Mouse (Mus musculus): ENCODE data around the gene Alpl.

The Alpl gene

DNA sequence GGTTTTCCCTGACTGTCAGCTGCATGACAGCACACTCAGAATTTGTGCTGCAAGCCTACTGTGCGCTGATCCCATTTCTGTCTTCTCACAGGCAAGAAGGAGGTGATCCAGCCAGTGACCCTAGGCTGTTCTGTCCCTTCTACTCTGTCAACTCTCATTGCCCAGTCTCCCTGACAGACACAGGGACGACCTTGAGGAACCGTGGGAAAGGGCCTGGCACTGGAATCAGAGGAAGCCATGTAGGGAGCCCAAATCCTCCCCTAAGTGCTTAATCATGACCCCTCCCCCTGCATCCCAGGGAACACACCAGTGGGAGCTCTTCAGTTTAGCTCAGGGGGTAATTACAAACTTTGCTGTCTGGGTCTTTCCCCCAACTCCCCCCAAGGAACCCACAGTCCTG is 58.4 kb downstream of the Alpl start:
- no peak for DNase-seq (ENCODE audit: low read depth, low spot score)

- peak; percentile 54 for DNase-seq (ENCODE audit: low read depth, low spot score)
These were observed 59.9 kb downstream of the Alpl start for GRCm38 (mm10) chr4:137736220-137736701.

- peak; percentile 57 for DNase-seq (ENCODE audit: low read depth, low spot score)
These were observed 62.7 kb downstream of the Alpl start for GRCm38 (mm10) chr4:137733459-137733858.

- no peak for DNase-seq (ENCODE audit: low read depth, low spot score)
These were observed 63.2 kb downstream of the Alpl start for GRCm38 (mm10) chr4:137732962-137733361.

DNA sequence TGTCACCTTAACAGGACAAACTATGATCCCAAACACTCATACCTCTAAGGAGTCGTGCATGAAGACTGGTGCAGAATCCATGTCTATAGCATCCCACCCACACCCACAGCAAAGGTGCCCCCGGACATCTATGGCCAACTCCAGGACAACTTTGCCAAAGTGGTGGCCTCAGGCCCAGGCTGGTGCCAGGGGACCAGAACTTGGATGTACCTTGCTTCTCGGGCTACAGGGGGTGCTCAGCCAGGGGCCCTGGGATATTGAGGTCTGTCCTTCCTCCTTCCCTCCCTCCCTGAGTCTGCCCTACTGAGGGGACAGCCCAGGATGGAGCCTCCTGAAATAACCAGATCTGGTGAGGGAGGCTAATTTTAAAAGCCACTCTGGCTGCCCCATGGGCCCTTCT is 63.8 kb downstream of the Alpl start:
- DNase-seq (ENCODE audit: low read depth, low spot score) = no peak

GRCm38 (mm10) chr4:137731891-137732290 is 64.3 kb downstream of the Alpl start:
- DNase-seq (ENCODE audit: low read depth, low spot score) = no peak

DNA sequence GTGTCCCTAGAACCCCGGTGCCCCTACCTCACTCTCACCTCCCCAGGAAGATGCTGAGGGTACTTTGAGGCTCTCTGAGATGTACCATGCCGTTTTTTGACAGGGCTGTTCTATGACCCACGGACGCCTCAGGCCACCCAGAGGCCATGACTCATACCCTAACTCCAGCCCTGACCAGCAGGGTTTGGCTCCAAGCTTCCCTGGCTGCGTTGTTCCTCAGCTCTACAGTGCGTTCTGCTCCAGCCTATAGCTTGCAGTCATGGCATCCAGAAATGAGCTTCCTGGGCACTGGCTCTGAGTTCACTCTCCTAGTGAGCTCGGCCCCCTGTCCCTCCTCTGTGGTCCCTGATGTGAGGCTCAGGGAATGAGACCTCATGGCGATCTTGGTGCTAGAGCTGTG is 65.4 kb downstream of the Alpl start:
- DNase-seq (ENCODE audit: low read depth, low spot score) = no peak

GRCm38 (mm10) chr4:137730134-137730533 is 66.0 kb downstream of the Alpl start:
- DNase-seq (ENCODE audit: low read depth, low spot score) = peak; percentile 90

DNA sequence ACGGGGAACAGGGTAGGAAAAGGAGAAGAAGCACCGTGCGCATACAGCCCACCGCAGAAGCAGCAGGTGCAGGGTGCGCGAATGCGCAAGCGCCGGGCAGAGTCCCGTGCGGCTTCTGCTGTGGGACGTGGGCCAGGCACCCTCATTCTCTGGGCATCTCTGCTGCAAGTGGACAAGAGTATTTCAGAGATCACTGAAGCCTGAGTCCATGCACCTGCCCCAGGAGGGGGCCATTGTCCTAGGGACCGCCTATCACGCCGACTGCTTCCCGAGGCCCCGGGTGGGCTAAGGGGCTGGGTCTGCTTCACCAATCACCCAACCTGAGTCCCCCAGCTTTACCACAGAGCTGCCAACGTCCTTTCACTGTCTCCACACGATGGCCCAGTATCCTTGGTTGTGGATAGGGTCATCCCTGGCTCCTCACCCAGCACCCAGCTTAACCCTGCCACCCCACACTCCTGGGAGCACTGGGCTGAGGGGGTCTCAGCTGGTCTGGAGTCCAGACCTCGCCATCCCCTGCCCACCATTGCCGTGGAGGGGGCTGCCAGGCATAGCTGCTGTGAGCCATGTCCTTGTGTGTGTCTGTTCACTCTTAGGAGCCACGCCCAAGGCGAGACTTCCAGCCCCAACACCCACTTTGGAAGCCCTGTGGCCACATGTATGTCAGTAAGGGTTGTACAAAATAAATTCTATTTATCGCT is 66.9 kb downstream of the Alpl start:
- no peak for DNase-seq (ENCODE audit: low read depth, low spot score)

DNA sequence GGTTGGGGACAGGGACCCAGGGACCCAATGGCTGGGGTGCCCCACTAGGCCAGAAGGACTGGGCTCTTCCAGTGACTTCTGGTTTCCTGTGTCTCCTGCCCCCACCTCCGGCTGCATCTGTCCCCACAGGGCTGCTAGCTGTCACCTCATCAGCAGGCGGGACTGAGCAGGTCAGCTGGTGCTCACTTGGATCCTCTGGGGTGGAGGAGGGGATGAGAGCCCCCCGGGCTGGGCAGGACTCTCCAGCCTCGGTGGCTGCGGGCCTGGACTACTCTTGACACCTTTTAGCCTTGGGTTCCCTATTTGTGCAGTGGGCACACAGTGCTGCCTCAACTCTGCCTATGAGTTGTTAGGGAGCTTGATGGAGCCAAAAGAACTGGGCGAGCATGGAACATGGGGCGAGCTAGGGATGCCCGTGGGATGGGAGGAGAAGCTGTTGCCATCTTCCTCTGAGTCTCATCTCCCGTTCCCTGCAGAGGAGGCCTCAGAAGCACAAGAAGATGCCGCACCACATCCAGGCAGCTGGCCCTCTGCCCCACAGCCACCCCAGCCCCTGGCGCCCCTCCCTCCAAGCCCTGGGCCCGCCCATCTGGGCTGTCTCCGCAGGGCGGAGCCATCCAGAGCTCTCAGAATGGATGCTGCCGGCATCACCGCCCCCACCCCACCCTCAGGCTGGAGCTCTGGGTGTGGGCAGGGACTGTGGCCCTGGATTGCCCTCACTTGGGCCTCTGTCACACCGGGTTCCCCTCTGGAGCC is 67.6 kb downstream of the Alpl start:
- peak; percentile 89 for DNase-seq (ENCODE audit: low read depth, low spot score)

- DNase-seq (ENCODE audit: low read depth, low spot score) = peak; percentile 79
These were observed 68.5 kb downstream of the Alpl start for GRCm38 (mm10) chr4:137727506-137728187.

- DNase-seq (ENCODE audit: low read depth, low spot score) = no peak
These were observed 69.3 kb downstream of the Alpl start for GRCm38 (mm10) chr4:137726739-137727505.

DNA sequence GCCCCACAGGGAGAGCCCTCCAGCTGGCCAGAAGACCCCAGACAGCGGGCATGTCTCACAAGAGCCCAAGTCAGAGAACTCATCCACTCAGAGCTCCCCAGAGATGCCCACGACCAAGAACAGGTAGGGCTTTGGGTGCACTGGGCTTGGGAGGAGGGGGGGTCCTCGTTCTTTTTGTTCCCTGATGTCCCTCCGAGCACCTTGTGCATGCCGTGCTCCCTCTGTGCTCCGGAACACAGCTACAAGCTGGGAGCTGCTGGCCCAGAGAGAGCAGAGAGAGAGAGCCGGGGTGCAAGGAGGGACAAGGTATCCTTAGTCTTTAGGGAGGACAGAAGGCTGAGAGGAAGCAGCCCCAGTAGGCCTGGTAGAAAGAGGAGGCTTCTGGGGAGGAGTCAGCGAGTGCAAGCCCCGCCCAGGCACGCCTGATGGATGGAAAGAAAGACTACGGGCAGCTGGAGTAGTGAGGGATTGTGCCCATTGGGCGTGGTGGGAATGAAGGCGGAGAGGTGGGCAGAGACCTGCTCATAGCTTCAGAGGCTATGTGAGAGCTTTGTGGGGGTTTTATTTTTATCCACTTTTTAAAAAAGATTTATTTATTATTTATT is 70.5 kb downstream of the Alpl start:
- peak; percentile 57 for DNase-seq (ENCODE audit: low read depth, low spot score)

DNA sequence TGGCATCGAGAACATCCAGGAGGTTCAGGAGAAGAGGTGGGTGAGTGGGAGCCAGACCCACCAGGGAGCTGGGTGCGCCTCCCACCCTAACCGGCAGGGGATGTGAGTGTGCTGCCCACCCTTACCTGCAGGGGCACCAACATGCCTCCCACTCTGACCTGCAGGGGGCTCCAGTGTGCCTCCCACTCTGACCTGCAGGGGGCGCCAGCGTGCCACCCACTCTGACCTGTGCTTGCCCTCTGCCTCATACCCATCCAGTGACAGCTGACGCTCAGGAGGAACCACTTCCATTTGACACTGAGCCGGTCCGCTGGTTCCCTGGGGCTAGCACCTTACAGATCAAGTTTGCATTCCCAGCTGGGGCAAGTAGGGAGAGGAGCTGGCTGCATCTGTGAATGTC is 71.4 kb downstream of the Alpl start:
- peak; percentile 91 for DNase-seq (ENCODE audit: low read depth, low spot score)

GRCm38 (mm10) chr4:137724212-137724611 is 72.0 kb downstream of the Alpl start:
- no peak for DNase-seq (ENCODE audit: low read depth, low spot score)

- no peak for DNase-seq (ENCODE audit: low read depth, low spot score)
These were observed 72.7 kb downstream of the Alpl start for GRCm38 (mm10) chr4:137723527-137723926.

GRCm38 (mm10) chr4:137722692-137723427 is 73.3 kb downstream of the Alpl start:
- DNase-seq (ENCODE audit: low read depth, low spot score) = peak; percentile 84

GRCm38 (mm10) chr4:137722230-137722629 is 74.0 kb downstream of the Alpl start:
- no peak for DNase-seq (ENCODE audit: low read depth, low spot score)

GRCm38 (mm10) chr4:137721563-137721962 is 74.6 kb downstream of the Alpl start:
- no peak for DNase-seq (ENCODE audit: low read depth, low spot score)

DNA sequence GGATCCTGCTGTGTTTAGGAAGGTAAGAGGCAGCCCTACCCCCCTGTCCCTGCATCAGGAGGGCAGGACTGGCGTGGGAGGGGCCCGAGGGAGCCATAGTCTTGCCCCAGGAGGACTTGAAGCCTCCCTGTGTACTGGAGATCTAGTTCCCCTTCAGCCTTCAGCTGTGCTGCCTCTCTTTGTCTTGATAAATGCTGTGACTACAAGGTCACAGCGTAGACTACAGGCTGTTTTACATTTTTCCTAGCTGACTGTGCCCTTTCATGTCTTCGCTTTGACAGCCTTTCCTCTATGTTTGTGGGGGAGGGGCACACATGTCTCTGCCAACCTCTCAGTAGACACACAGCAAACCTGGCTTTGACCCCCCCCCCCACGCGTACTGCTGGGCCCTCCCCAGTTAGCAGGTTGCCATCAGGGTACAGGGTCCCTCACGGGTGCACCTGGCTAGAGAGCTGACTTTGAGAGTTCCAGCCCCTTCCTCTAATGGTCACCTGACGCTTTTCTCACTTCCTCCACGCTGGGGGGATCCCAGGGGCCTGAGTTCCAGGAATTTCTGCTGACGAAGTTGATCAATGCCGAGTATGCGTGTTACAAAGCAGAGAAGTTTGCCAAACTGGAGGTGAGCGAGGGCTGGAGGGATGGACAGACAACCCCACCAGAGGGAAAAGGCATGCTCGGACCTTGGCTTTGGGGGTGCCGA is 76.7 kb downstream of the Alpl start:
- DNase-seq (ENCODE audit: low read depth, low spot score) = peak; percentile 92
